Mouse (Mus musculus) heart, postnatal 25 days (tissue): ENCODE results near the gene Rps29. TPM values are rescaled to one million over a fixed set of nuclear protein-coding genes. Genes with fewer than 3 reads are reported as not detected.
A peak's percentile ranks its signal among the peaks of the same experiment; 100 is the strongest.
"Not testable (repeated sequence)": the region's sequence is repeated elsewhere in the genome, so short reads cannot be mapped to it uniquely, and the experiment has no call there.

Experiments used
- DNase-seq: peaks from one replicate; pipeline ENCODE4 v3.0.0; 2022; ENCODE audit warnings: low spot score
- intact Hi-C: fragments of 180-260 bp; cut with DNase I; formaldehyde crosslinking; loops from one replicate; pipeline ENCODE4 v1.15.1; 2025
- total RNA-seq, 2 experiments: library from RNA; stranded (reverse); gene quantifications; 2 replicates each; pipeline ENCODE4 v1.2.3; 2021

The Rps29 gene
- 1,000 to 10,000 TPM; 1,352 to 1,376 TPM for total RNA-seq

GRCm38 (mm10) chr12:69158765-69159577 lies at the start of gene Rps29:
Gene Rps29 (minus strand): TSS chr12:69159186.
- peak; percentile 96 for DNase-seq
- intact Hi-C loops = not testable (repeated sequence)

- intact Hi-C loops = no loop called here
- DNase-seq = no peak
Measured at GRCm38 (mm10) chr12:69208520-69208919, 49.5 kb upstream of the Rps29 start.

DNA sequence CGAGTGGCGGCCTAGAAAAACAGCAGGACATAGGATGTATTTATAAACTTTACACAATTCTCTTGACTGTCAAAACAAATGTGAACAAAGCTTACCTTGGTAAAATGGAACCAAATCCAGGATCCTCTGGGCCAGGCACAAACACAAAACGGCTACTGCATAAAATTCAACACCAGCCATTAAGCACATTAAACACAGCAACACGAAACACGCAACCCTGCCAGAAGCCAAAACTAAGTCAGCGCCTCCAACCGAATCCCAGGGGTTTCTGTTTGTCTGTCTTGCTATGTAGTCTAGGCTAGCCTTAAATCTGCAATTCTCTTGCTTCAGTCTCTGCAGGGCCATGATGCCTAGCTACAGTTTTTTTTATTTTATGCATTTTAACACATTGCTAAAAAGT lies 48.9 kb upstream of the Rps29 start:
- intact Hi-C loops = no loop called here
- no peak for DNase-seq

GRCm38 (mm10) chr12:69207396-69207795 lies 48.4 kb upstream of the Rps29 start:
- intact Hi-C loops = no loop called here
- no peak for DNase-seq

DNA sequence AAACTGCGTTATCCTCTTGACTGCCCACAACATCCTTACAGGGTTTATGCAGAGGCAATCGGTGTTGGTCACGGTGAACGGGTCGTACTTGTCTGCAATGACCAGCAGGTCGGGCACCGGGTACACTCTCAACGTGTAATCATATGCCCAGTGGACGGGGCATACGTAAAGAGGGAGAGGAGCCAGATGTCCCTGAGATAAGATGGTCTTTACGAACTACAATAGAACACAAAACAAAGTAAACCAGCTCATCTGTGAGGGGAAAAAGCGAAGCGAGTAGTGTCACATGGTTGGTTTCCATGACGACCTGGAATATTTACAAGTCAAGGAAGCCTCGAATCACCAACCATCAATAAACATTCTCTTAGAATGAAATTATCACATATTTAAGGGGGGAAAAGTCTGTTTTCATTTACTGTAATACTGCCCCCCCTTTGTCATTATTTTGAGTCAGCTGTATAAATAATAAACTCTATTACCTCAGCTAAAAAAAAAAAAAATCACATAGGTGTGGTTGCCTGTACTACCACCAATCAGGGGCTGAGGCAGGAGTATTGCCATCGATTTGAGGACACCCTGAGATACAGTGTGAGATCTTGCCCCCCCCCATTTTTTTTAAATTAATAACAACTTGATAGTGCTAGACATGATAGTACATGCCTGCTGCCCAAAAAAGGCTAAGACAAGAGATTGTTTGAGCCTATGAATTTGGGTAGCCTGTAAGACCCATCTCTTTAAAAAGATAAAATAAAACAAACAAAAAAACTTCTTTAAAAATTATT lies 45.3 kb upstream of the Rps29 start, which contains the start of gene Gm49384:
Gene Gm49384, minus strand, starts transcription at position 216 of the 782 bp plus-strand sequence.
- intact Hi-C loops = no loop called here
- DNase-seq = no peak

DNA sequence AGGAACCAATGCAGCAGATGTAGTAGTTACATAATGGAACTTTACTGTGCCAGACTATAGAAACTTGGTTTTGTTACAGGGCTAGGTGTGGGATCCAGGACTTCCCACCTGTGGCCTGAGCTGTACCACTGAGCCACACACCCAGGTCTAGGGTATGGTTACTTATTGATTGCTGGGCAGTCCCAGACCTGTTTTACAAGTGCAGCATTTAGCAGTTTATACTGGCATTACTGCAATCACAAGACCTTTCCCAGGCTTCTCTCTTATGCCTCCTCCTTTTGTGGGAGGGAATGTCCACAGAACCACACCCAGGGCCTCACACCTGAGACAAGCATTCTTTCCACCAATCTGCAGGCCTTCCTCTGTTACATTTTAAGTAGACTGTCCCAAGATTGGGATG lies 40.0 kb upstream of the Rps29 start:
- no peak for DNase-seq
- intact Hi-C loops = loop anchor here (5.0 kb wide), 1 partner anchor 98 kb away; the partner anchor contains the start of gene Klhdc2

DNA sequence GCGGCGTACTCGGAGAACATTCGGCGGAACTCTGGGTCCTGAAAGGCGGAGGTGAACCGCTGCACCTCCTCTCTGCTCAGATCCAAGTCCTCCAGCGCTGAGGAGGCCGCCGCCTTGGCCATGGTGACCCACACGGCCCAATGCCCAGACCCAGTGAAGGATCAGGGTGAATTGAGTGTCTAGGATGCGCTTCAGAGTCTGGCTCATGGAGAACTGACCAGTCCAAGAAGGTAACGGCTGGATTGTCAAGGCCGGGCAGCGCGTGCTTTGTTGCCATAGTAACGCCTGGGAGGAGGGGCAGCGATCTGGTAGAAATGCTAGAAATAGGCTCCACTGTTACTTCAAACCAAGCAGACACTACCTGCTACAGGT lies 39.2 kb upstream of the Rps29 start, which contains the start of gene Dnaaf2:
Gene Dnaaf2, minus strand, starts transcription at position 266 of the 372 bp plus-strand sequence.
- no peak for DNase-seq
- intact Hi-C loops = loop anchor here (5.0 kb wide), 1 partner anchor 99 kb away; the partner anchor contains the start of gene Klhdc2

DNA sequence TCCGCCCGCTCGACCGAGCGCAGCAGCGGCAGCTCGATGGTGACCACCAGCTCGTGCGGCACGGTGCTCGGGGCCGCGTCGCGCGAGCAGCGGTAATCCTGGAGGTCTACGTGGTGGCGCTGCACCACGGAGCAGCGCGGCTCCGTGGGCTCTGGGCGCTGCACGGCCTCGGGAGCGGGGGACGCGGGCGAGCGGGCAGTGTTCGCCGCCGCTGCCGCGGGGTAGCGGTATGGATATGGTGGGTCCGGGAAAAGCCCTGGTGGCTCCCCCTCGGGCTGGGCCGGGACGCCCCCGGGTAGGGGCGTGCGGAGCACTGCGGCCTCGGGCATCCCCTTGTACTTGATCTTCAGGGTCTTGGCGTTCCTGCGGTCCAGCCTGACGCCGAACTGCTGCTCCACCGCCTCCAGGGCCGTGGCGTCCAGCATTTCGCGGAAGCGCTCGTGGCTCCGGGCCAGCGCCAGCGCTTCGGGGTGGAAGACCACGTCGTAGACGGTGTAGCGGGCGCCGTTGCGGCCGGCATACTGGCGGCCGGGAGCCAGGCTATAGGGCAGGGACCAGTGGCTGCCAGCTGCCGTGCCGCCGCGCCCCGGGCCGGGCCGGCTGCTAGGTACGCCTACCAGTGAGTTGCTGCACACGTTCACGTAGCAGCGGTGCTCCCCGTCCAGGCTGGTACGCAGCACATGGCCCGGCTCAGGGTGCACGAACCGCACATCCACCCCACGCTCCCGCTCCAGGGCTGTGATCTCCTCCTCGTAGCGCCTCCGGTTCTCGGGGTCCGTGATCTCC lies 38.6 kb upstream of the Rps29 start:
- peak; percentile 27 for DNase-seq
- intact Hi-C loops = loop anchor here (5.0 kb wide), 1 partner anchor 100 kb away; the partner anchor contains the start of gene Klhdc2

DNA sequence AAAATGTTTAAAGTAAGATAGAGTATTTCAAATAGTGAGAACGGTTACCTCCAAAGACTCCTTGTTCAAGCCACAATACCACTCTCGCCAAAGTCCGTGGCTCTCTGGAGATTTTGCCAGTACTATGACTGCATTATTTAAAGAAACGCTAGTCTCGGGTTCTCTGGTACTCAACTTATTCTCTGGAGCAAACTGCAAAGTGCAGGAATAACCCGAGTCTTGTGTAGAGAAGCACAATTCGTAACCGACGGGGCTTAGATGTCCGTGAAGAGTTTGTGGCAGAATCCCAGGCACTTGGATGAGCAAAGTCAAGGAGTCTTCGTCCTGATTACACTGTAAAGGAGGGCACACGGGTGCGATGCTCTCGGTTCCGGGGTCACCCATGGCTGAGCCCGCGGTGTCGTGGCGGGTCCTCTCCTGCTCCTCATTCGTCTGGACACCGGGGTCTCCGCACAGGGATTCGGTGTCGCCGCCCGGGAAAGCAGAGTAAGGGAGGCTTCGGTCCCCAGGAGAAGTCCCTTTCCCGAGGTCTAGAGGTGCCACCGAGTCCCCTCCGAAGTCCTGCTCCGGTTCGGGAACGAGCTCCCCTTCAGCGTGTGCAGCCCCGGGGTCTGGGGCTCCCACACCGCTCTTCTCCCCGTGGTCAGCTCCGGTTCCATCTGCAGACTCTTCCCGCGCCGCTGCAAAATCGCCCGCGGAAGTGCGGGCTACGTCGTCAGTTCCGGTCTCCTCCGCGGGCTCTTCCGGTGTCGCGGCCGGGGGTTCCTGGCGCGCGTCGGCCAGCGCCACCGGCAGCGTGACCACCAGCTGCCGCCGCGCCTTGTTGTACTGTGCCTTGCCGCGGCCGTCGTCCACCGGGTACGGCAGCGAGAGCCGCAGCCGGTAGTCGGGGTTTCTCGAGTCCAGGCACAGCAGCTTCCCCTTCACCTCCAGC lies 37.7 kb upstream of the Rps29 start, which contains the start of gene Gm49383:
Gene Gm49383, minus strand, starts transcription at position 661 of the 934 bp plus-strand sequence.
- intact Hi-C loops = loop anchor here (5.0 kb wide), 1 partner anchor 101 kb away; the partner anchor contains the start of gene Klhdc2
- peak; percentile 44 for DNase-seq

- intact Hi-C loops = no loop called here
- DNase-seq = no peak
Measured at GRCm38 (mm10) chr12:69192637-69193036, 33.7 kb upstream of the Rps29 start.

- DNase-seq = no peak
- intact Hi-C loops = no loop called here
Measured at GRCm38 (mm10) chr12:69191396-69191795, 32.4 kb upstream of the Rps29 start.

- intact Hi-C loops = no loop called here
- DNase-seq = no peak
Measured at GRCm38 (mm10) chr12:69190522-69190921, 31.5 kb upstream of the Rps29 start.

GRCm38 (mm10) chr12:69190074-69190473 lies 31.1 kb upstream of the Rps29 start:
- intact Hi-C loops = no loop called here
- DNase-seq = no peak

DNA sequence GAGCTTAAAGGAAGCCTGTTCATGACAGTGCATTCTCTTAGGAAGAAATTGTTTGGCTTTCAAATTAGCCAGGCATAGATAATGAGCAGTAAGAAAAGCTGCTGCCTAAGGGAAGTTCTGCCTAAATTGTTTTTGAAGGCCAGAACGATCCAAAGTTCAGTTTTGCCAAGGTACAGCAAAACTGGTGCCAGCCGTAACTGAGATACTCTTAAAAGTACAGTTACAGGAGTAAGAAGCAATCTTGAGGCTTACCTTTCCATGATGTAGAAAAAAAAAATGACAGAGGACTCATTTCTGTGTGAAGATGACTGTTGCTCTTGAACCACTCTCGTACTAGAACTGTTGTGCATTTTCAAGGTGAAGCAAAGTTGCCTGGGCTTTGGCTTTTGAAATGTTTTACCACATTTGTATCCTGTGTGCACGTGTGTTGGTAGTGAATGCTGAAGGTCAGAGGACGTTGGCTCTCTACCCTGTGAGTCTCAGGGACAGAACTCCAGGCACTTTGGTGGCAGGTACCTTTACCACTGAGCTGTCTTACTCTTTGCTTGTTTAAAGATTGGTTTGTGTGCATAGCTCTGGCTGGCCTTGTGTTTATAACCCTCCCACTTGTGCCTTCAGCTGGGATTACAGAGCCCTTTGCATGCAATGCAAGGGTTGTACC lies 28.0 kb upstream of the Rps29 start:
- intact Hi-C loops = no loop called here
- no peak for DNase-seq

DNA sequence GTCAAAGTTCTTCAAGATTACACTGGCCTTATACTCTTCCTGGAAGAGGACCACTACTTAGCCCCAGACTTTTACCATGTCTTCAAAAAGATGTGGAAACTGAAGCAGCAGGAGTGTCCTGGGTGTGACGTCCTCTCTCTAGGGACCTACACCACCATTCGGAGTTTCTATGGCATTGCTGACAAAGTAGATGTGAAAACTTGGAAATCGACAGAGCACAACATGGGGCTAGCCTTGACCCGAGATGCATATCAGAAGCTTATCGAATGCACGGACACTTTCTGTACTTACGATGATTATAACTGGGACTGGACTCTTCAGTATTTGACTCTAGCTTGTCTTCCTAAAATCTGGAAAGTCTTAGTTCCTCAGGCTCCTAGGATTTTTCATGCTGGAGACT lies 26.4 kb upstream of the Rps29 start:
- no peak for DNase-seq

GRCm38 (mm10) chr12:69184342-69185295 lies 25.6 kb upstream of the Rps29 start:
- intact Hi-C loops = no loop called here
- peak; percentile 39 for DNase-seq

More for the DNA sequence above, 26.4 kb upstream of the Rps29 start:
- intact Hi-C loops = no loop called here
